Mouse (Mus musculus): ENCODE data around the gene Srrt.

The Srrt gene

DNA sequence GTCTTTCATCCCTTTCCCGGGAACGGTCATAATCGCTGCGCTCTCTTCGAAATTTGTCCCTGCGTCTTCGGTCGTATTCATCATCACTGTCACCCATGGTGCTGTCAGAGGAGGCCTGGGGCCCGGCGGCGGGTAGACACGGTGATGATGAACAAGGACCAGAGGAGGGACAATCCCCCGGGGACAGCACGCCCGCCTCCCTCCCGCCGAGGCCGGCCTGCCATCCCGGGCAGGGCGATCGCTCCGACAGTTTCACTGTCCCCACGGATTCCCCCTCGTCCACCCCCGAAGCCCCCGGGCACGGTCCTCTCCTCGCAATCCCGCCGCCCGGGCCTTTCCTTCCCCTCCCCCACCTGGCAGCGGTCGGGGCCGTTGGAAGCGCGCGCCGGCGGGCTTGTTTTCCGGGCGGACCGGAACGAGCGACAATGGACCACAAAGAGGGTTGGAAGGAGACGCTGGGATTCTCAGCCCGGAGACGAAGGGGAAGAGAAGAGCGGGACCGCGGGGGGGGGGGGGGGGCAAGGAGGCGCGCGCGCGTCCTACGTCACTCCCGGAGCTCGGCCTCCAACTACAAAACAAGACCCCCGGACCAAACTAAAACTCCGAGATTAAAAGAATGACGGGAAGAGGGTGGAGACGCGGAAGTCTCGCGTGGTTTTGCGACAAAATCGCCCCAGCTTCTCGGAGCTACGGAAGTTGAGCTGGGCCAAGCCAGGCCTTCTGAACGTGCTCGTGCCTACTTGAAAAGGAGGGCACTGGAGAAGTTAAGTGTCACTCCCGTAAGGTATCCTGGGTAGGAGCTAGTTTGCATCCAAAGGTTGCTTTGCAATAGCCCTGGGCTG is at the start of gene Srrt:
Gene Srrt (minus strand): TSS at position 604 of the 842 bp plus-strand sequence.
- peak; percentile 89 for DNase-seq (ENCODE audit: low spot score in 2 of 2)

DNA sequence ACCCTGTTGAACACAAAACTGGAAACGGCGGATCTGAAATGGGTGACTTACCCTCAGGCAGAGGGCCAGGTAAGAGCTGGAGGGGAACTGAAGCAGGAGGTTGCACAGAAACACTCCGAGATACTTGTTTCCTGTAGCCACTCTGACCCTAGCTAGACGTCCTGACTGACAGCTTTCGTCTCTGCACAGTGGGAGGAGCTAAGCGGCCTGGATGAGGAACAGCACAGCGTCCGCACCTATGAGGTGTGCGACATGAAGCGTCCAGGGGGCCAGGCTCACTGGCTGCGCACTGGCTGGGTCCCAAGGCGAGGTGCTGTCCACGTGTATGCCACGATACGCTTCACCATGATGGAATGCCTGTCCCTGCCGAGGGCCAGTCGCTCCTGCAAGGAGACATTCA is 46.6 kb upstream of the Srrt start:
- DNase-seq (ENCODE audit: low spot score in 2 of 2) = no peak

DNA sequence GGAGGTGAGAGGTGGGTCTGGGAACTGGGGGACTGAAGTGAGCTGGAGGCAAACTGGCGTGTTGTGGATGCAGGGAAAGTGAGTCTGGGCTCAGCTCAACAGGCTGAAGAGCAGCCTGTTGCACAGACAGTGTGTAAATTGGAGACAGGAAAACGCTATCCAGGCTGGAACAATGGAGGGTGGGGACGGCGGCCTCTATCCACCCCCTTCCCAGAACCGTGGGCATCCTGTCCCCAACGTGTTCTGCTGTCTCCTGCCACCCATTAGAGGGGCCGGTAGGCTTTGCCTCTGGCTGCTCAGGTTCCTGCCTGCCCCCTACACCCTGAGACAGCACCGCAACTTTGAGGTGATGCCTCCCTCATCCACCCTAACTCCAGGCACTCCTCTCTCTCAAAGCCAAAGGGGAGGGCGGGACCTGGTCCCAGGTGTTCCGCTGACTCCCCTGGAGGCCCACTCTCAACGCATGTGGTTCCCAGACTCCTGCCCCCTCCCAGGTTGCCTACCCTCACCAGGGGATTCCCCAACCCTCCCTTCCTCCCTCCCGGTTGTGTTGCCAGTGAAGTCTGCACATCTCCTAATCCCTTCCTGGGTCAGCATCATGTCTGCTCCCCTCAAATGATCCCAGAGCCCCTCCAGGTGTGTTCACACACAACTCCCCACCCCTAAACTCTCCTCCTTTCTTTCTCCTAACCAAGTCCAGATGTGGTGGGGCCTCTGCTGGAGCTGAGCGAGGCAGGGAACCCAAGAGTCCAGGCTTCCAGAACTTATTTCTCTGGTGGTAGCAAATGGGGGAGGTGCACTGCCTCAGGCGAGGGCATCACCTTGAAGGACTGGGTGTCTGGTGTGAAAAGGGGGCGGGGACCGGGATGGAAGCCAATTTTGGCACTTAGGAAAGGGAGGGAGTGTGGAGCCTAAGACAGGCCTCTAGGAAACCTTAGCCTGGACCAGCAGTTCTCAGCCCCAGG is 44.8 kb upstream of the Srrt start:
- DNase-seq (ENCODE audit: low spot score in 2 of 2) = no peak

GRCm38 (mm10) chr5:137351394-137351793 is 43.9 kb upstream of the Srrt start:
- DNase-seq (ENCODE audit: low spot score in 2 of 2) = no peak

DNA sequence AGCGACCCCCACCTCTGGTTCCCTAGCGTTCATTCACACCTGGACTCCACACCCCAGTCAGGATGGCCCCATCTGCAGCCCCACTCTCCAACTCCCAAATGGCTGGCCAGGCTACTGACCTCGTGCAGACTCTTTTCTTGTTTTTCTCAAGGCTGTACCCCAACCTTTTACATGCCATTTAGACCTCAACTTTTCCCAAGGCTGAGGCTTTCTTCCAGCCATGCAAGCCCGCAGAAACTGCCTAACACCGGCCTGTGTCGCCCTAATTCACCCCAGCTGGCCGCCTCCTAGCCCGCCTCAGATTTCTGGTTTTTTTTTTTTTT is 43.5 kb upstream of the Srrt start:
- no peak for DNase-seq (ENCODE audit: low spot score in 2 of 2)

DNA sequence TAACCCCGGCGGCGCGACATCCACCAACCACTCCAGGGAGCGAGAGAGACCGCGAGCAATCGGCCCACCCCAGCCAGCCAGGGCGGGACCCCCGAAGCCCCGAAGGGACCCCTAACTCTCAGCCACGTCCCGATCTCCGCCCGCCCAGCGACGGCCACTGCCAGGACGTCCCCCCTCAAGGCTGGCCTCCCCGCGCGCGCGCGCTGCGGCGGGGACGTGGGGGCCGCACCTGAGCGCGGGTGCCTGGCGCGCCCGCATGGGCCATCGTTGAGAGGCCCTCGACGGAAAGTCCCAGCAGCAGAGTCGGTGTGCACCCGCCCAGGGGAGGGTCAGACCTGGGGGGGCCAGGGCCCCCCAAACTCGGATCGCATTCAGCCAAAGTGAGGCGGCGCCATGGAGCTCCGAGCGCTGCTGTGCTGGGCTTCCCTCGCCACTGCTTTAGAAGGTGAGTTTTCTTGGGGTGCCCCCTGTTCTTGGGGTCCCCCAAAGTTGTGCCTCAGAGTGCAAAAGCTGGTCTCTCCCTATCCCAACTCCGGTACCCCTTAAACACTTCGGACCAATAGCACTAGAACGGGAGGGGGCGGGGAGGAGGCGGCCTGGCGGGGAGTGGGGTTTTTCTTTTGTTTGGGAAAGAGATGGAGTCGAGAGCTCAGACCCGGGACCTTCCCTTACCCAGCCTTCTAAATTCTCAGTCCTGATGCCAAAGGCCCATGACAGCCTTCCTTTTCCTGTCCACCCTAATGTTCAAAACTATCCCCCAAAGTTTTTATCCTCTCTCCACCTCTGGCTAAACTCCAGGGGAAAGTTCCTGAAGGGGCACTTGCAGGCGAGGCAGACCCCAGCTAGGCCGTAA is 43.0 kb upstream of the Srrt start:
- no peak for DNase-seq (ENCODE audit: low spot score in 2 of 2)

GRCm38 (mm10) chr5:137349384-137350204 is 42.1 kb upstream of the Srrt start, which contains the start of gene Ephb4:
Gene Ephb4, plus strand, starts transcription at chr5:137350109.
- DNase-seq (ENCODE audit: low spot score in 2 of 2) = peak; percentile 32 to 40

DNA sequence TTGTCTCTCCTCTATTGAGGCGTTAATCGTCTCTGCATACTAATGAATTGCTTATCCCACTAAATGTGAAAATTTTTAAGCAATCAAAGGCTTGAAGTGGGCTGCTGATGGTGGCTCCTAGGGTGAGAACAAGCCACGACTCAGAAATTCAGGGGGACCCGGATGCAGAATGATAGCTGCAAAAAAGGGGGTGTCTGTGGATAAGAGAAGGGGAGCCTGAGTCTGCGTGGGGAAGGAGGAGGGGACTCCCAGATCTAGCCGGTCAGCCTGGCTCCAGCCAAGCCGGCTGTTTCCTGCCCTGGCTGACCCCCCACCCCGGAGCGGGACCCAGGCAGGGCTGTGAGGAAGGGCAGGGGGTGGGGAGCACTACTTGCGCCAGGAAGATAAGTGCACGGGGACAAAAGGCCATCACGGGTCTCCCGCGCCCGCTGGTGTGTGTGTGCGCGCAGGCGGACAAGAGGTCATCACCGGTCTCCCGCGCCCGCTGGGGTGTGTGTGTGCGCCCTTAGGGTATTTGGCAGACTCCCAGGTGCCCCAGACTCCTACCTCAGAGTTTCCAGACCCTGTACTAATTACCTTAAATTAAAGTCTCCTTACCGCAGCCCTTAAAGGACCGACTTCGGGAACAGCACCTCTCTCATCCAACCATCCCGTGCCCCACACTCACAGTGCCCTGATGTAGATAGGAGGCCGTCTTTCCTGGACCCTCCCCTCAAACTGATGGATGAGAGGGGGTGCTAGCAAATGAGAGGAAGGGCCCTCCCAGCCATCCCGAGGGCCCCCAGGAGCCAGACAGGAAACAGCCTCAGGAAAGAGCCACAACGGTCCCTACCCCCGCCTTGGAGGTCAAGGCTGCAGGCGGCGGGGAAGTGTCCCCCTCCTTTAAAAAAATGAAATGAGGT is 41.3 kb upstream of the Srrt start:
- no peak for DNase-seq (ENCODE audit: low spot score in 2 of 2)

DNA sequence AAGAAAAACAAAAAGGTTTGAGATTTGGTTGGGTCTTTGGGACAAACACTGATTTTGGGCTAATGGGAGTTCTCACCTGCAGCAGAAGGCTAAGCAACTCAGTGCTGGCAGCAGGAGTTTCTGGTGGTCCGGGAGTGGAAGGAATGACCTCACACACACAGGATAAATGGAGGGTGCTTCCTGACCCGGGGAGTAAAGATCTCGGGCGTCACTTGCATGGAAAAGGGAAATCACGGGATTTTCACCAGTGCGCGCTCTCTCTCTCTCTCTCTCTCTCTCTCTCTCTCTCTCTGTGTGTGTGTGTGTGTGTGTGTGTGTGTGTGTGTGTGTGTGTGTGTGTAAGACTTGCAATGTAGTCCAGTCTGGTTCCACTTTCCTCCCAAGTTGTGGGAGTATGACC is 40.4 kb upstream of the Srrt start:
- DNase-seq (ENCODE audit: low spot score in 2 of 2) = no peak

DNA sequence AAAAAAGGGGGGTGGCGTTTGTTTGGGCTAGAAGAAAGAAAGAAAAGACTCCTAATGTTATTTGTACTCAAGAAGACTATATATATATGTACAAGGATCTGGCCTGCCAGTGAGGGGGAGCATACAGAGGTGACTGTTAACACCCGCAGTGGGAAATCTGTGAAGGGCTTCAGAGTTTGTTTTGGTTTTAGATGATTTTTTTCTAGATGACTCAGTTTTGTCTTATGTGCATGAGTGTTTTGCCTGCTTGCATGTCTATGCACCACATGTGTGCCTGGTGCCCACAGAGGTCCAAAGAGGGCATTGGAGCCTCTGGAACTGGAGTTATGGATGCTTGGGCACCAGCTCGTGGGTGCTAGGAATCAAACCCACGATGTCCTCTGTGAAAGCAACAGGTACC is 39.5 kb upstream of the Srrt start:
- no peak for DNase-seq (ENCODE audit: low spot score in 2 of 2)

GRCm38 (mm10) chr5:137346388-137346787 is 38.9 kb upstream of the Srrt start:
- DNase-seq (ENCODE audit: low spot score in 2 of 2) = no peak

GRCm38 (mm10) chr5:137345821-137346220 is 38.3 kb upstream of the Srrt start:
- DNase-seq (ENCODE audit: low spot score in 2 of 2) = no peak

DNA sequence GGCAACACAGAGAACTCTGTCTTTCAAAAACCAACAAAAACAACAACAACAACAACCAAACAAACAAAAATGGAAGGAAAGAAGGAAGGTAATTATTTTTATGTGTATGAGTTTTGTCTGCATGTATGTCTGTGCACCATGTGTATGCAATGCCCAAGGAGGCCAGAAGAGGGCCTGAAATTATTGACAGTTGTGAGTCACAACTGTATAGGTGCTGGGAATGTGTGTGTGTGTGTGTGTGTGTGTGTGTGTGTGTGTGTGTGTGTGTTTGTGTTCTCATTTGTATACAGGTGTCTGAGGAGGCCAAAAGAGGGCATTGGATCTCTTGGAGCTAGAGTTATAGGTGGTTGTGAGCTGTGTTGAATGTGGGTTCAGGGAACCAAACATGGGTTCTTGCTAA is 36.4 kb upstream of the Srrt start:
- no peak for DNase-seq (ENCODE audit: low spot score in 2 of 2)

GRCm38 (mm10) chr5:137343412-137343811 is 35.9 kb upstream of the Srrt start:
- no peak for DNase-seq (ENCODE audit: low spot score in 2 of 2)

DNA sequence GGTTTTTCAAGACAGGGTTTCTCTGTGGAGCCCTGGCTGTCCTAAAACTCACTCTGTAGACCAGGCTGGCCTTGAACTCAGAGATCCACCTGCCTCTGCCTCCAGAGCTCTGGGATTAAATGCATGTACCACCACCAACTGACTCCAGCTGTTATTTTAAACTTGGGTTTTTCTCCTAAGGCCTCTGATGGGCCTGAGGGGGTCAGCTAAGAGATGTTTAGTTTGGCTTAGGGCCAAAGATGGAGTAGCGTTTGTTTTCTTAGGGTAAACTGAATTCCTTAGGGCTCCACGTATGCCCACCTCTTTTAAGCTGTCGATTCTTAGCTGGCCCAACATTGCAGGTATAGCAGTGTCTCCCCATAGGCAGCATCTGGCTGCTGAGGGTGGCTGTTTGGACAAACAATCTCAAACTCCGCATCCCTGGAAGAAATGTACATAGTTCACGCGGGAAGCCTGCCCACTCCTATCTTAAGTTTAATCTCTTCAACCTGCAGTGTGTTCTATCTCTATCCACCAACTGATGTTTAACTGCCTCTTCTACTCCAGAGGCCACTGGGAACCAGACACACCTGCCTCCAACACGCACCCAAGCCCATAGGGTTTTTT is 35.0 kb upstream of the Srrt start:
- DNase-seq (ENCODE audit: low spot score in 2 of 2) = no peak

- DNase-seq (ENCODE audit: low spot score in 2 of 2) = no peak
Measured at GRCm38 (mm10) chr5:137340222-137340621, 32.7 kb upstream of the Srrt start.

DNA sequence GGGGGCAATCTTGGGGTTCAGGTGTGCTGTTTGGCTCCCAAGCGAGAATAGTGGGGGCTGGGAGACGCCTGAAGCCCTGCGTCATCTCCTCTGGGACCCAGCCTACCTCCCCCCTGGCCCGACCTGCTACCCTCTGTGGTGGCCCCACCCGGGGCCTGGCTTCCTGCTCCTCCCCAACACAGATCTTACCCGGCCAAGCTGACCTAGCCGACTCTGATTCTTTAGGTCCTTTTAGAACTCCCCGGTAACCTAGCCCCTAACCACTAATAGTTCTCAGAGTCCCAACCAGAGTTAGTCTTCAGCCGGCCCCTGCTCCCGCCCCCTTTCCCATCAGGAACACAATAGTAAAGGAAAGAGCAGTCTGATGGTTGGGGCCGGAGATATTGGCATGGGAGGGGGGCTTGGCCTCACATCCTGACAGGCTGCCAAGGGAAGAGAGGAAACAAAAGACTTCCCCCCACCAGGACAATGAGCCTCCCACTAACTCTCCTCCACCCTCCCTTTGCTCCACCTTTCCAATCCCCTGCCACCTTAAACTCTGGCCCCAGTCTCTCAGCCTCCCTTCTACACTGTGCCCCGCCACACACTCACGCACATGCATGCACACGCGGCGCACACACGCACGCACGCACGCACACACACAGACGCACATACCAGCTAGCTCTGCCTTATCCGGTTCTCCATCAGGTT is 32.0 kb upstream of the Srrt start:
- no peak for DNase-seq (ENCODE audit: low spot score in 2 of 2)

- DNase-seq (ENCODE audit: low spot score in 2 of 2) = no peak
Measured at GRCm38 (mm10) chr5:137338663-137339289, 31.3 kb upstream of the Srrt start.
